Mouse (Mus musculus): ENCODE results near the gene Haus8. TPM values are rescaled to one million over a fixed set of nuclear protein-coding genes. Genes with fewer than 3 reads are reported as not detected.
"Not testable (repeated sequence)": the region's sequence is repeated elsewhere in the genome, so short reads cannot be mapped to it uniquely, and the experiment has no call there.

Gene Haus8
- polyA plus RNA-seq, 1 experiment from 2014 or later, result 58.6 TPM

DNA sequence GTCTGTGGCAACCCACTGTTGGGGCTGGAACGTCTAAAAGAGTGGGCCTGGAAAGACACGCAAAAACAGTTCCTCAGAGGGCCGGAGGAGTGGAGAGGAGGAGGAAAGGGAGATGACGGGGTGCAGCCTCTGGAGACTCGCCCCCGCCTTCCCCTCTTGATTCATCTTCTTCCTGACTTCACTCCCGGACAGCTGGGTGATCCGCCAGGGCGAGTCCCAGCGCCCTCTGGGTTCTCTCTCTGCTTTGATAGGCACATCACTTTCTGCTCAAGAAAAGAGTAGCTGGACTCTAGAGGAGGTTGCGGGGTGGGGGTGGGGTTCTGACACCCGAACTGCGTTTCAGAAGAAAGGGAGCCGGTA lies 397 bp upstream of the Haus8 start:
- Histone ChIP-seq H3K4me1 (replicated peaks; ENCODE audit: control insufficient read depth, insufficient read depth, low read length) (peaks cover 9% of the 10 kb centered on the region), H3K27ac (ENCODE audit: low read length) (peak overlapping the region; percentile 90), H3K36me3 (ENCODE audit: control insufficient read depth, insufficient read depth, low read length) (no peaks in the 10 kb centered on the region), H3K9me3 (ENCODE audit: control insufficient read depth, low read length) (no peaks in the 10 kb centered on the region), H3K9ac (ENCODE audit: low read length) (peak overlapping the region; percentile 82), H3K4me3 (ENCODE audit: low read length) (peak overlapping the region; percentile 87), H3K27me3 (ENCODE audit: control insufficient read depth, insufficient read depth, low read depth, low read length) (no peaks in the 10 kb centered on the region), H3K4me2 (ENCODE audit: low read depth, low read length) (peak overlapping the region; percentile 75)
- ATAC-seq (ENCODE audit: low read depth), result peak; percentile 10
- WGBS, result 1% methylated on average over 14 of the region's 14 CpGs

DNA sequence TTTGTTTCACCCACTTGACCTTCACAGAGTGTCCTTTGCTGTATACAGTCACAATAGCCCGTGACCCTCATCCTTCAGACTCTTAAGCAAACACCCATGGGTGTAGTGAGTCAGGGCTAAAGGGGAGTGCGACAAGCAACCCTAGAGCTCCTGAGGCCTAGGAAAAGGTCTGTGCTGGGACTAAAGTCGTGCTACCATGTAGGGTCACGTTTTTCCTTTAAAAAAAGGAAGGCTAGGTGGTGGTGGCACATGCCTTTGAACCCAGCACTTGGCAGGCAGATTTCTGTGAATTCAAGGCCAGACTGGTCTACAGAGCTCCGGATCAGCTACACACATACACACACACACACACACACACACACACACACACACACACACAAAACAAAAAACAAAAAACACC lies 1.1 kb downstream of the Haus8 start:
- no peaks in the 10 kb centered on the region for H3K27me3 ChIP-seq (ENCODE audit: control insufficient read depth, insufficient read depth, low read depth, low read length)
- H3K4me2 ChIP-seq (ENCODE audit: low read depth, low read length), result peak overlapping the region; percentile 75
- 9% methylated on average over 5 of the region's 5 CpGs for WGBS
- ATAC-seq (ENCODE audit: low read depth), result no peak
- no peaks in the 10 kb centered on the region for H3K36me3 ChIP-seq (ENCODE audit: control insufficient read depth, insufficient read depth, low read length)
- peak overlapping the region; percentile 59 for H3K27ac ChIP-seq (ENCODE audit: low read length)
- peak overlapping the region; percentile 87 for H3K4me3 ChIP-seq (ENCODE audit: low read length)
- H3K9me3 ChIP-seq (ENCODE audit: control insufficient read depth, low read length), result no peaks in the 10 kb centered on the region
- H3K4me1 ChIP-seq (replicated peaks; ENCODE audit: control insufficient read depth, insufficient read depth, low read length), result peaks cover 9% of the 10 kb centered on the region
- H3K9ac ChIP-seq (ENCODE audit: low read length), result peak overlapping the region; percentile 75

DNA sequence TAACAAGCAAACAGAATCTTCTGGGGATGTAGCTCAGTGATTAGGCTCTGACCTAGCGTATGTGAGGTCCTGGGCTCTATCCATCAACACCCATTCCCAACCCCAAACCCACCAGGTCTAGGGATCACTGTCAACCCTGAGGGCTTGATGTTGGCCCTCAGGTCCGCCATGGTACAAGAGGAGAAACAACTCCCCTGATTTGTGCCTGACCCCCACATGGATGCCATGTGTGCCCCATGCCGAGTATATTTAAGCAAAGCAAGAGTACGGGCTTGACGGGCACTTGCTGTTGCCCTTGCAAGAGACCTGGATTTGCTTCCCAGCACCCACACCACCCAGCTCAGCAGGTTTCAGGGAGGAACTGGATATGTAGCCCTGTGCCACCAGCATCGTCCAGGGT lies 4.4 kb downstream of the Haus8 start:
- H3K4me3 ChIP-seq (ENCODE audit: low read length); ATAC-seq (ENCODE audit: low read depth); H3K36me3 ChIP-seq (ENCODE audit: control insufficient read depth, insufficient read depth, low read length); H3K4me1 ChIP-seq (replicated peaks; ENCODE audit: control insufficient read depth, insufficient read depth, low read length); H3K27me3 ChIP-seq (ENCODE audit: control insufficient read depth, insufficient read depth, low read depth, low read length); H3K9ac ChIP-seq (ENCODE audit: low read length); H3K27ac ChIP-seq (ENCODE audit: low read length); H3K9me3 ChIP-seq (ENCODE audit: control insufficient read depth, low read length); H3K4me2 ChIP-seq (ENCODE audit: low read depth, low read length): not testable (repeated sequence)
- 87% methylated on average over 6 of the region's 6 CpGs for WGBS

DNA sequence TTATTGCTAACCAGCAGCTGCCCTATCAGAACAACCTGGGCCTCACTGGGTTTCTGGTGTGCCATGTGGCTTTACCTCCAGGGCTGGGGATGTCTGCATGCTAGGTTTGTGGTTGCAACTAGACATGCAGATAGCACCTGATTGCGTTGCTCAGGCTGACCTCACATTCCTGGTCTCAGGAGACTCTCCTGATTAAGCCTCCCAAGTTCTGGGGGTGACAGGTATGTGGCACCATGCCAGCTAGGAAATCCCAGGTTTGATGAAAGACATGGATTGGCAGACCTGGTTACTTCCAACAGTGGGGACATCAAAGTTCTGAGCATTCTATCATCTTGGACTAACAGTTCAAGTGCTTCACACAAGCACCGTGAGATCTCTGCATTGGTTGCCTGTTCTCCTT lies 5.0 kb downstream of the Haus8 start:
- no peak overlapping the region for H3K9ac ChIP-seq (ENCODE audit: low read length)
- no peaks in the 10 kb centered on the region for H3K9me3 ChIP-seq (ENCODE audit: control insufficient read depth, low read length)
- ATAC-seq (ENCODE audit: low read depth), result no peak
- H3K27ac ChIP-seq (ENCODE audit: low read length), result no peak overlapping the region
- no peaks in the 10 kb centered on the region for H3K27me3 ChIP-seq (ENCODE audit: control insufficient read depth, insufficient read depth, low read depth, low read length)
- WGBS, result 92% methylated on average over 2 of the region's 2 CpGs
- H3K4me3 ChIP-seq (ENCODE audit: low read length), result no peak overlapping the region
- no peak overlapping the region for H3K4me2 ChIP-seq (ENCODE audit: low read depth, low read length)
- peaks cover 3% of the 10 kb centered on the region; the same call in 1 of the 2 replicates for H3K4me1 ChIP-seq (replicated peaks; ENCODE audit: control insufficient read depth, insufficient read depth, low read length)
- H3K36me3 ChIP-seq (ENCODE audit: control insufficient read depth, insufficient read depth, low read length), result peaks cover 2% of the 10 kb centered on the region; the same call in 1 of the 2 replicates

DNA sequence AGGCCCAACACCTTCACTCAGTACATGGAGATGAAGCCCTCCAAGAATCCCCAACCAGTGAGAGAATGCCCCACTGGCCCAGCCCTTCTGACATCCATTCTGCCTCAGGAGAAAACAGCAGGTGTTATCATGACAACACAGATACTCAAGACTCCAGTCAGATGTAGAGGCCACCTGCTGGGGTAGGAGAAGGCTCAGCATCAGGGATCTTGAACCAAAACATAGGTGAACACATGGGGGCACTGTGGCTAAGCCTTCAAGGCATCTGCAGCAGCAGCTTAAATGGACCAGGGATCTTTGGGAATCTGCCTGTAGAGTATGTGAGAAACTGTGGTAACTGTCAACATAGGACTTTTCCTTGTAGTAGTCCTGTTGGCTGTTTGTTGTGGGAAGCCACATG lies 11.5 kb downstream of the Haus8 start:
- ATAC-seq (ENCODE audit: low read depth), result no peak
- no peaks in the 10 kb centered on the region for H3K4me1 ChIP-seq (replicated peaks; ENCODE audit: control insufficient read depth, insufficient read depth, low read length)
- H3K36me3 ChIP-seq (ENCODE audit: control insufficient read depth, insufficient read depth, low read length), result peaks cover 11% of the 10 kb centered on the region
- no peaks in the 10 kb centered on the region for H3K9me3 ChIP-seq (ENCODE audit: control insufficient read depth, low read length)
- H3K4me2 ChIP-seq (ENCODE audit: low read depth, low read length), result no peak overlapping the region
- no peak overlapping the region for H3K9ac ChIP-seq (ENCODE audit: low read length)
- no peak overlapping the region for H3K4me3 ChIP-seq (ENCODE audit: low read length)
- H3K27ac ChIP-seq (ENCODE audit: low read length), result no peak overlapping the region
- H3K27me3 ChIP-seq (ENCODE audit: control insufficient read depth, insufficient read depth, low read depth, low read length), result no peaks in the 10 kb centered on the region

DNA sequence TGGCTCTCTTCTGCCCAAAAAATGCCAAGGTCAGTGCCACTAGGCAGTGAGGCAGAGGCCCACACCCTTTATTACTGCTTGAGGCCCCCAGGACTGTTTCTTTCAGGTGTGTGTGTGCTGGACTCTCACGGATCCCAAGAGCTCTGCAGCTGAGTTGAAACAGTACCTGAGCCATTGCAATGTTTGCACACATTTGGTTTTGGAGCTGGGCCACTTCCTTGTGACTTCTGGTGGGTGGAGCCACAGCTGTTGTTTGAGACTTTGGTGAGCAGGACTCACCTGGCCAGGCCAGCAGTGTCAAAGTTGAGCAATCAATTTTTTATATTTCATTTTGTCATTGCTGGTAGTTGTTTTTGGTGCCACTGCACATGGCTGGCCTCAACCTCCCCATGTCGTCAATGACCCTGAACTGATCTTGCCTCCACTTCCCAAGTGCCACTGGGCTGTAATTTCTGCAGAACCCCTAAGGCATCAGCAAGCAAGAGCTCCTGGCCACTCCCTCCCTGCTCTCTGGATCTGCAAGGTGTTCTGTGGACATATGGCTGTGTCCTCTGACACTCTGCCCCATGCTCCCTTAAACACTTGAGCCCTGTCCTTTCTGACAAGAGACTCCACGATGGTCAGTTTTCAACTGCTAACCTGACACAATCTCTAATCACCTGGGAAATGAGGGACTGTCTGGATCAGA lies 16.0 kb downstream of the Haus8 start:
- Histone ChIP-seq H3K9ac (ENCODE audit: low read length) (no peak overlapping the region), H3K9me3 (ENCODE audit: control insufficient read depth, low read length) (no peaks in the 10 kb centered on the region), H3K4me1 (replicated peaks; ENCODE audit: control insufficient read depth, insufficient read depth, low read length) (no peaks in the 10 kb centered on the region), H3K36me3 (ENCODE audit: control insufficient read depth, insufficient read depth, low read length) (0 out of 2 replicates have a peak, but pooled peaks cover 7% of the 10 kb centered on the region), H3K27ac (ENCODE audit: low read length) (no peak overlapping the region), H3K4me3 (ENCODE audit: low read length) (no peak overlapping the region), H3K27me3 (ENCODE audit: control insufficient read depth, insufficient read depth, low read depth, low read length) (no peaks in the 10 kb centered on the region), H3K4me2 (ENCODE audit: low read depth, low read length) (no peak overlapping the region)
- 86% methylated on average over 3 of the region's 3 CpGs for WGBS
- ATAC-seq (ENCODE audit: low read depth), result peak; percentile 59

DNA sequence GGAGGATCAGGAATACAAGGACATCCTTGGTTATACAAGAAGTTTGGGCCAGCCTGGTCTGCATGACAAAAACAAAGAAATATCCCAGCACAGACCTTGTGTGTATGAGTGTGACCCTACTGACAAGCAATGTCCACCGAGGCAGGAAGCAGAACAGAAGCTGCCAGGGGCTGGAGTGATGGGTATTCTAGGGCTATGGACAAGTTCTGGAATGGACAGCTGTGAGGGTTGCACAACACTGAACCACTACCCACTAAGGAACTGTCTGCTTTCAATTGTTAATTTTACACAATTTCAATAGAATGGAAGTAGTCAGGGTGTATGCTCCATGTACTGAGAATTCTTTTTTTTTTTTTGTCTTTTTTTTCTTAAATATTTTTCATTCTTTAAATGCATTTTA lies 24.5 kb downstream of the Haus8 start:
- Histone ChIP-seq H3K9me3 (ENCODE audit: control insufficient read depth, low read length) (no peaks in the 10 kb centered on the region), H3K27ac (ENCODE audit: low read length) (no peak overlapping the region), H3K4me1 (replicated peaks; ENCODE audit: control insufficient read depth, insufficient read depth, low read length) (no peaks in the 10 kb centered on the region), H3K36me3 (ENCODE audit: control insufficient read depth, insufficient read depth, low read length) (no peaks in the 10 kb centered on the region), H3K9ac (ENCODE audit: low read length) (no peak overlapping the region), H3K27me3 (ENCODE audit: control insufficient read depth, insufficient read depth, low read depth, low read length) (no peaks in the 10 kb centered on the region), H3K4me2 (ENCODE audit: low read depth, low read length) (no peak overlapping the region), H3K4me3 (ENCODE audit: low read length) (no peak overlapping the region)
- no peak for ATAC-seq (ENCODE audit: low read depth)
- 86% methylated on average over 1 of the region's 1 CpGs for WGBS

DNA sequence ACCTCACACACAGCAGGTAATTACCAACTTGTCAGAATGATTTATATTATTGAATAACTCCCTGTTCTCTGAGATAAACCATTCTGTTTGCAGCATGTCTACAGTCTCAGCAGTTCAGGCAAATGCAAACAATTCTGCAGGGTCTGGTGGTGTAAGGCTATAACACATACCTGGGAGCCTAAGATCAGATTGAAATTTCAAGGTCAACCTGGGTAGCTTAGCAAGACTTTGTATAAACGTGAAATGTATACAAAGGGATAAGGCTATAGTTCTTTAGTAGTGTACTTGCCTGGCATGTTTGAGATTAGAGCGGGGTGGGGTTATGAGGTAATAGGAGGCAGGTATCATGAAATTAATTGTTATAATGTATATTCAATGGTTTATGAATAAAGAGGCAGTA lies 30.0 kb downstream of the Haus8 start:
- Histone ChIP-seq H3K4me1 (replicated peaks; ENCODE audit: control insufficient read depth, insufficient read depth, low read length) (no peaks in the 10 kb centered on the region), H3K4me2 (ENCODE audit: low read depth, low read length) (no peak overlapping the region), H3K9me3 (ENCODE audit: control insufficient read depth, low read length) (no peaks in the 10 kb centered on the region), H3K4me3 (ENCODE audit: low read length) (no peak overlapping the region), H3K9ac (ENCODE audit: low read length) (no peak overlapping the region), H3K27ac (ENCODE audit: low read length) (no peak overlapping the region), H3K27me3 (ENCODE audit: control insufficient read depth, insufficient read depth, low read depth, low read length) (no peaks in the 10 kb centered on the region), H3K36me3 (ENCODE audit: control insufficient read depth, insufficient read depth, low read length) (no peaks in the 10 kb centered on the region)
- WGBS, result 54% methylated on average over 2 of the region's 2 CpGs
- no peak for ATAC-seq (ENCODE audit: low read depth)

DNA sequence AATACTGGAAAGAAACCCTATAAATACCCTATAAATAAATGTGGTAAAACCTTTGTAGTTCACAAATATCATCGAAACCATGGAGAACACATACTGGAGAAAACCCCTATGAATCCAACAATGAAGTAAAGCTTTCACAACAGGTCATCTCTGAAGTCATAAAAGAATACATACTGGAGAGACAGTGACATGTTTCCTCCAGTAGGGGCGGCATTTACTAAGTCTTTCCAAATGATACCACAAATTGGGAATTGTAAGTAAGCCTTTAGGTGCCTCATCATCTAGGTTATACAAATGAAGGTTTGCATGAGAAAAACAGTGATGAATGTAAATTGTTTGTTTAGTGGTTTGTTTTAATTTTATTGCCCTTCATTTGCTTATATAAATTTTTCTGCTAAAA lies 48.2 kb downstream of the Haus8 start:
- Histone ChIP-seq H3K27ac (ENCODE audit: low read length) (no peak overlapping the region), H3K4me3 (ENCODE audit: low read length) (no peak overlapping the region), H3K36me3 (ENCODE audit: control insufficient read depth, insufficient read depth, low read length) (no peaks in the 10 kb centered on the region), H3K4me1 (replicated peaks; ENCODE audit: control insufficient read depth, insufficient read depth, low read length) (no peaks in the 10 kb centered on the region), H3K4me2 (ENCODE audit: low read depth, low read length) (no peak overlapping the region), H3K27me3 (ENCODE audit: control insufficient read depth, insufficient read depth, low read depth, low read length) (no peaks in the 10 kb centered on the region), H3K9ac (ENCODE audit: low read length) (no peak overlapping the region), H3K9me3 (ENCODE audit: control insufficient read depth, low read length) (no peaks in the 10 kb centered on the region)
- no peak for ATAC-seq (ENCODE audit: low read depth)
- 44% methylated on average over 2 of the region's 2 CpGs for WGBS

DNA sequence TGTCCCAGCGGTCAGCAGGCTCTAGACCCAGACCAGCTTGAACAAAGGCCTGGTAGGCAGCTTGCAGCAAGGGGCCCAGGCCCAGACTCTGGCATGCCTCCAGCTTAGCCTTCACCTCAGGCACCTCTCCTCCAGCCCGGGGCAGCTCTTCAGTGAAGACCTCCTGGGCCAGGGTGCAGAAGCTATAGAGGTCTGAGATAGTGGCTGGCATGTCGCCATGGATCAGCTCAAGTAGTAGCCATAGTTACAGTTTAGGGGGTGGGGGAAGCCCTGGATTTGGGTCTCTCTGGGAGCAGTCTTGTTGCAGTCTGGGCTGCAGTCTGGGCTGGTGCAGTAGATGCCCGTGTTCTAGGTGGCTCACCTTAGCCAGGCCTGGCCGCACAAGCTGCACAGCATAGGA lies 58.5 kb downstream of the Haus8 start:
- H3K4me3 ChIP-seq (ENCODE audit: low read length); H3K9me3 ChIP-seq (ENCODE audit: control insufficient read depth, low read length); H3K9ac ChIP-seq (ENCODE audit: low read length); H3K27me3 ChIP-seq (ENCODE audit: control insufficient read depth, insufficient read depth, low read depth, low read length); H3K27ac ChIP-seq (ENCODE audit: low read length); H3K4me1 ChIP-seq (replicated peaks; ENCODE audit: control insufficient read depth, insufficient read depth, low read length); H3K36me3 ChIP-seq (ENCODE audit: control insufficient read depth, insufficient read depth, low read length); H3K4me2 ChIP-seq (ENCODE audit: low read depth, low read length): not testable (repeated sequence)
- WGBS, result 74% methylated on average over 3 of the region's 5 CpGs
- peak; percentile 36 for ATAC-seq (ENCODE audit: low read depth)
